Mouse (Mus musculus) olfactory bulb, adult 2 months (tissue): Measurements from ENCODE around the gene Podn. TPM values are rescaled to one million over a fixed set of nuclear protein-coding genes. Genes with fewer than 3 reads are reported as not detected.

Experiments
- H3K27ac ChIP-seq: fragments of 200-500 bp; 2 replicates; pipeline ENCODE4 v1.5.1; 2012; ENCODE audit warnings: low read depth, low read length; ENCODE audit not compliant: insufficient read depth
- H3K4me1 ChIP-seq: fragments of 200-500 bp; 2 replicates; pipeline ENCODE4 v1.6.1; 2012; ENCODE audit warnings: low read length; ENCODE audit not compliant: control insufficient read depth, insufficient read depth
- H3K4me3 ChIP-seq: fragments of 200-500 bp; 2 replicates; pipeline ENCODE4 v1.5.1; 2012; ENCODE audit warnings: mild to moderate bottlenecking, low read depth, low read length, moderate library complexity; ENCODE audit not compliant: insufficient read depth
- CTCF ChIP-seq: fragments of 200-500 bp; IDR thresholded peaks from 2 replicates; pipeline ENCODE4 v1.5.1; 2012; ENCODE audit warnings: low read depth, mild to moderate bottlenecking, low read length, moderate library complexity; ENCODE audit not compliant: insufficient read depth
- POLR2A ChIP-seq: fragments of 200-500 bp; IDR thresholded peaks from 2 replicates; pipeline ENCODE4 v1.6.1; 2012; ENCODE audit warnings: mild to moderate bottlenecking, low read depth, low read length, moderate library complexity; ENCODE audit not compliant: insufficient read depth
- WGBS: fragments of 180-500 bp; shearing (Covaris S2); methylation state at CpG from one replicate; pipeline ENCODE4 v1.1.7; 2018; 5-methylcytosine and 5-hydroxymethylcytosine counted together
- polyA plus RNA-seq: library from polyadenylated mRNA; stranded (reverse); fragments of >200 nt; gene quantifications from 2 replicates; pipeline ENCODE4 v1.2.4, GENCODE M21; 2012; ENCODE audit warnings: low replicate concordance; ENCODE audit not compliant: missing spikeins, insufficient read depth, insufficient read length

The Podn gene
- polyA plus RNA-seq, 1 experiment = not detected

- no peak for TF ChIP-seq POLR2A
- TF ChIP-seq CTCF = no peak
- 63% methylated on average over 11 of the region's 11 CpGs for WGBS
- H3K4me3 ChIP-seq = peak overlapping the region; percentile 51; the same call in 1 of the 2 replicates
- H3K4me1 ChIP-seq = peaks cover 14% of the 10 kb centered on the region
- no peak overlapping the region for H3K27ac ChIP-seq
Measured at GRCm38 (mm10) chr4:108032352-108032849, 63.8 kb downstream of the Podn start.

GRCm38 (mm10) chr4:108031502-108032351 is 64.5 kb downstream of the Podn start:
- WGBS = 2% methylated on average over 86 of the region's 86 CpGs
- Histone ChIP-seq H3K27ac (no peak overlapping the region), H3K4me1 (peaks cover 14% of the 10 kb centered on the region), H3K4me3 (peak overlapping the region; percentile 51)
- TF ChIP-seq CTCF (no peak), POLR2A (no peak)

- no peak overlapping the region for H3K27ac ChIP-seq
- peaks cover 14% of the 10 kb centered on the region for H3K4me1 ChIP-seq
- peak overlapping the region; percentile 51 for H3K4me3 ChIP-seq
- no peak for TF ChIP-seq POLR2A
- no peak for TF ChIP-seq CTCF
- 30% methylated on average over 22 of the region's 22 CpGs for WGBS
Measured at GRCm38 (mm10) chr4:108030888-108031501, 65.2 kb downstream of the Podn start.

GRCm38 (mm10) chr4:108026193-108026592 is 70.1 kb downstream of the Podn start:
- H3K4me3 ChIP-seq = no peak overlapping the region
- WGBS = 70% methylated on average over 3 of the region's 3 CpGs

GRCm38 (mm10) chr4:108025269-108025668 is 71.0 kb downstream of the Podn start:
- TF ChIP-seq CTCF (no peak), POLR2A (no peak)
- H3K27ac ChIP-seq = no peak overlapping the region
- 41% methylated on average over 9 of the region's 10 CpGs for WGBS
- no peak overlapping the region for H3K4me3 ChIP-seq
- peaks cover 13% of the 10 kb centered on the region for H3K4me1 ChIP-seq

More at GRCm38 (mm10) chr4:108026193-108026592, 70.1 kb downstream of the Podn start:
- H3K27ac ChIP-seq = no peak overlapping the region
- peaks cover 15% of the 10 kb centered on the region for H3K4me1 ChIP-seq
- TF ChIP-seq CTCF = no peak
- no peak for TF ChIP-seq POLR2A

- 84% methylated on average over 5 of the region's 5 CpGs for WGBS
- Histone ChIP-seq H3K27ac (no peak overlapping the region), H3K4me1 (peaks cover 15% of the 10 kb centered on the region), H3K4me3 (no peak overlapping the region)
- TF ChIP-seq CTCF = no peak
- TF ChIP-seq POLR2A = no peak
Measured at GRCm38 (mm10) chr4:108024641-108025040, 71.6 kb downstream of the Podn start.

GRCm38 (mm10) chr4:108023186-108023585 is 73.1 kb downstream of the Podn start:
- Histone ChIP-seq H3K4me3 (no peak overlapping the region), H3K27ac (no peak overlapping the region), H3K4me1 (peaks cover 26% of the 10 kb centered on the region)
- TF ChIP-seq POLR2A = no peak
- no peak for TF ChIP-seq CTCF
- 83% methylated on average over 4 of the region's 4 CpGs for WGBS

GRCm38 (mm10) chr4:108020178-108020577 is 76.1 kb downstream of the Podn start:
- no peak for TF ChIP-seq POLR2A
- no peak for TF ChIP-seq CTCF
- H3K27ac ChIP-seq = no peak overlapping the region
- peaks cover 35% of the 10 kb centered on the region for H3K4me1 ChIP-seq
- 84% methylated on average over 6 of the region's 6 CpGs for WGBS
- no peak overlapping the region for H3K4me3 ChIP-seq

- Histone ChIP-seq H3K4me3 (no peak overlapping the region), H3K4me1 (peaks cover 39% of the 10 kb centered on the region), H3K27ac (no peak overlapping the region)
- 54% methylated on average over 14 of the region's 14 CpGs for WGBS
- no peak for TF ChIP-seq CTCF
- no peak for TF ChIP-seq POLR2A
Measured at GRCm38 (mm10) chr4:108018961-108019921, 77.0 kb downstream of the Podn start.
